Mouse (Mus musculus) heart, adult 11 months (tissue): ENCODE results near the gene Olfr95.
"Not testable (repeated sequence)": the region's sequence is repeated elsewhere in the genome, so short reads cannot be mapped to it uniquely, and the experiment has no call there.

Experiments
- DNase-seq: peaks from one replicate; pipeline ENCODE4 v3.0.0; 2022

The Olfr95 gene

DNA sequence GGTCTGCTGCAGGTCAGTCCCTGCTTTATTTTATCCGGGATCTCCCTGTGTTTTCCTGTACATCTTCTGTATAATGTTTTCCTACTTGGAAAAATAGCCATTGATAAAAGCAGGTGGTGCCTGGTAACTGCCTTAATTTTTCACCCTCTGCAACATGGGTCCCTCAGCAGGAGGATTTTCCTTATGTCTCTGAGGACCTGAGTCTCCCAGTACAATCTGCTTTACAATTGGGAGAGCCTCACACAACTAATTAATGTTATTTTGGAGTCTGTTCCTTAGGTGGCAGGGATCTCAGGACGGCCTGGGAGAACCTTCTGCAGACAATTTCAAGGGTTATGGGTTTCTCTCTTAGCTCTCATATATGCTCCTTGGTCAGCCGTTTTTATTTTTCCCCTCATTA, at the start of gene Olfr95:
Olfr95 (minus strand) TSS at position 101 of the 400 bp plus-strand sequence.
- DNase-seq = peak; percentile 45

DNA sequence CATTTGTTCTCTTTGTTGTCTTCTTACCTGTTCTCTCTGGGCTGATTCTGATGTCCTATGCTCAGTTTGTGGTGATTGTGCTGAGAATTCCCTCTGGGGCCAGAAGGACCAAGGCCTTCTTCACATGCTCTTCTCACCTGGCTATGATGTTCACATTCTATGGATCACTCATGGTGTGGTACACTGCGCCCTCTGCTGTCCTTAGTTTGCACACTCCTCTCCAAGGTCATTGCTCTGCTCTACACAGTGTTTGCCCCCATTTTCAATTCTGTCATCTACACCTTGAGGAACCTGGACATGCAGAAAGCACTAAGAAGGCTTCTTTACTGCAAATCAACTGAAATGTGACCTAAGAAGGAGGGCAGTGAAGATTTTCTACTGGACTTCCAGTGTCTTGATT, 37.6 kb upstream of the Olfr95 start:
- no peak for DNase-seq

DNA sequence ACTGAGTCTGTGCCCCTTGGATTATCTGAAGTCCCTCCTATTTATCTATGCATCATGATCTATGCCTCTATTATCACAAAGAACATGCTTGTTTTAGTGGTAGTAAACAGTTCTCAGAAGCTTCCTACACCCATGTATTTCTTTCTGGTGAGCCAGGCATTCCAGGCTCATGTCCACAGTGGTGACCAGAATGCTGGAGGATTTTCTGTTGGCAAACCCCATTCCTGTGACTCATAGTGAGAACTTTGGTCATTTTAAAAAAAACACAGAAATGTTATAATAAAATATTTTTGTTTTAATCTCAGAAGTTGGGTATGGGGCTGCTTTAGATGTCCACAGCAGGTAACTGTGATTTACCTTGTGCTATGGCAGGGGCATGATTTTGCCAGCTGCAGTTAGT, 36.5 kb upstream of the Olfr95 start:
- no peak for DNase-seq

DNA sequence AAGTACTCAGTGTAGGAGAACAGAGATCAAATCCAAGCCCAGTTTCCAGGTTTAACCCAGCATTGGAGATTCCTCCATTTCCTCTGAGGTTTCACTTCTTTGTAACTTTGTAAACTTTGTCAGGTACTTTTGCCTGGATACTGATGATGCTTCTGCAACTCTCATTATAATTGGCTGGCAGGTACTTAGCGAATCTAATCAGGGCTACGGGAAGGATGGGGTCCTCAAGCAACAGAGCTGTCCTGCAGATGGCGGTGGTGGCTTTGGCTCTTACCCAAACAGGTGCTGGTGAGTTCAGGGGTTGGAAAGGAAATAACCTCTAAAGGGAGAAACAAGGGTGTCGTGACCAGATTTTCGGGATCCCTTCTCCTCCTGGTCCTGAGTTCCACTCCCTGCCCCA, 33.8 kb upstream of the Olfr95 start:
- DNase-seq = peak; percentile 94

DNA sequence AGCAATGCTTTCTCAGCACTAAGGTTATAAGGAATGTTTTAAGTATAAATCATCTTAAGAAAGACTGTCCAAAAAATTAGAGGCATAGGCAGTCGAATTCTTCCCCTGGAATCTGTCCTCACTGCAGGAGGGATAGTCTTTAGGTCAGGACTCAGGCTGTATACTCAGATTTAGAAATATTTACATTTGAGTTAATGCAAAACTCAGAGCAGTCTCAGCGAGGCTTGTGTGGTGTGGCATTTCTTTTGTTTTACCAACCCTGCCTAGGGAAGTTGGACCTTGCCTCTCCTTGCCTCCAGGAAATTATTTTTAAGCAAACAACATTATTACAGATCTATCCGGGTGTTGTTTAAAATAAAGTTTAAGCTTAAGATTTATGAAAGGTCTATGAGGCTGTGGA, 29.3 kb upstream of the Olfr95 start:
- no peak for DNase-seq

DNA sequence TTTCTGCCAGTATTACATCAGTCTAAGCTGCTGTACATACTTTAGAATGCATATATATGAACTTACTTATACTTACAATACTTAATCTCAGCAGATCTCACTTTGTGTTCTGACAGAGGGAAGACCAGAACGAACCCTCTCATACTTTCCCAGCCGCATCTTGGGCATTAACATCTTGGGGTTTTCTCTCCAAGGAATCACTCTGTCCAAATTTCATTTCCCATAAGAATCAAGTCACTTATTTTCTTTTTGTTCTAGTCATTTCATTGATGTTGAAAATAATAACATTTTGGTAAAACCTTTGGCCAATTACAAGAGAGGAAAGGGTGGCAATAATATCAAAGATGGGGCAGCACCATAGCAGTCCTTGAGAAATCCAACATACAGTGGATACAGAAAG, 24.3 kb upstream of the Olfr95 start, which contains the start of gene Olfr97:
Olfr97 (minus strand) TSS at position 101 of the 400 bp plus-strand sequence.
- not testable (repeated sequence) for DNase-seq

DNA sequence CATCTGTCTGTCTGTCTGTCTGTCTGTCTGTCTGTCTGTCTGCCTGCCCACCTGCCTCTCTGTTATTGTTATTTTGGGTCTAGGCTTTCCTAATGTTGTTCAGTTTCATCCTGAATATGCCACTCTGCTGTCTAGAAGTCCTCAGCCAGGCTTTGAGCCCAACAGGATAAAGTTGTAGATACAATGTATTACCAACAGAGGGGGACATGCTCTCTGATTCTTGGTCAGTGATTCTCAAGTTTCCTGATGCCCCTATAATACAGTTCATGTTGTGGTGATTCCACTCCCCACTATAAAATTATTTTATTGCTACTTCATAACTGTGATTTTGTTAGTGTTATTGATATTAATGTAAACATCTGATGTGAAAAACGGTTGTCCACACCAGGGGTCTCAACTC, 9.0 kb upstream of the Olfr95 start:
- DNase-seq = no peak

DNA sequence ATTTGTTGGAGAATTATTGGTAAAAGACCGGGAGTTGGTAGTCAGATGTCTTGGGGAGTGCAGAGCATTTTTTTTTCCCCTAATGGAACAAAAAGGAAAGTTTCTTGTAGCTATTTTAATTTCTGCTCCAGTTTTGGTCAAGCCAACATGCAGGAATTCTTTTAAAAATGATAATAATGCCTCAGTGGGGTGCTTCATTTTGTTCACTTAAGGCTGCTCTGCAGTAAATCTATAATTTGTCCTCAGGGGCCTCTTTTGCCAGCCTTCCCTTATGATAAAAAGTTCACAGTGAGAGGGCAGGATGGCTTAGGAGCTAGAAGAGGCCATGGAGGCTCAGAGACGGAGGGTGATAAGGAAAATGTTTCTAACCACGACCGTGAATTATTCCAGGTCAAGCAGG, 6.9 kb upstream of the Olfr95 start, which contains the start of gene Olfr96:
Olfr96 (plus strand) TSS at position 301 of the 400 bp plus-strand sequence.
- no peak for DNase-seq

DNA sequence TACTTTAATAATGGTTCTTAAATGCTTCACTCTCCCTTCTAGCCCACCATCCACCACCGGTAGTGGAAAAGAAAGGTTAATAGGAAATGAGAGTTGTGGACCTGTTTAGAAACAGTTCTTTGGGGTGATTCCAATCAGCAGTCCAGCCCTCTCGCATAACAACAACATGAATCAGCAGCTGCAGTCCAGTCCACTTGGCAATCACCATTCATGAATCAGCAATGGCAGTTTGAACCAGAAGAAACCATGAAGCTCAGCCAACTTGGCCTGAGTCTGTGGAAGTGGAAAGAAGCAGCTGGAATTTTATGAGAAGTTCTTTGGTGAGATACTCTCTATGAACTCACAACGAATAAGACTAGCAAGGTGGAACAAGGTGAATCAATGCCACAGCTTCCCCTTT, 5.6 kb upstream of the Olfr95 start:
- DNase-seq = peak; percentile 90

DNA sequence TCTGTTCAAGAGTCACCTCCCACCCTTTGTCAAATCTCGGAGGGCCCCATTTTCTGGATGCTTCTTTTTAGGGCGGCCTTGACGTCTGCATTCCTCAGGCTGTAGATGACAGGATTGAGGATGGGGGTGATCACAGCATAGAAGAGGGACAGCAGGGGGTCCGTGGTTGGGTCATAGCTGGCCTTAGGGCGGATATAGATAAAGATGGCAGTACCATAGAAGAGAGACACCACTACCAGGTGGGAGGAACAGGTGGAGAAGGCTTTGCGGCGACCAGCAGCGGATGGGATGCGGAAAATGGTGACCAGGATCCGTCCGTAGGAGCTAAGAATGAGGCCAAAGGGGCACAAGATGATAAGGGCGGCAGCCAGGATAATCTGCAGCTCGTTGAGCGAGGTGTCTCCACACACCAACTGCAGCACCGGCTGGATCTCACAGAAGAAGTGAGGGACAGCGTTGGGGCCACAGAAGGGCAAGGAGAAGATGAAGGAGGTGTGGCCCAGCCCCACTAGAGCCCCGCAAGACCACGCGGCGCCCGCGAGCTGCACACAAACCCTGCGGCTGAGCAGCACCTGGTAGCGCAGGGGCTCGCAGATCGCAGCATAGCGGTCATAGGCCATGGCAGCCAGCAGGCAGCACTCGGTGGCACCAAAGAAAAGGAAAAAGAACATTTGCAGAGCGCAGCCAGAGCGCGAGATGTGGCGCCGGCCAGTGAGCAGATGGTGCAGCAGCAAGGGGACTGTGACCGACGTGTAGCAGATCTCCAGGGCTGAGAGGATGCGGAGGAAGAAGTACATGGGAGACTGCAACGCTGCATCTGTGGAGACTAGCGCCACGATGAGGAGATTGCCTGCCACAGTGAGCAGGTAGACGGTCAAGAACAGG, 1.8 kb downstream of the Olfr95 start:
- DNase-seq = peak; percentile 85

DNA sequence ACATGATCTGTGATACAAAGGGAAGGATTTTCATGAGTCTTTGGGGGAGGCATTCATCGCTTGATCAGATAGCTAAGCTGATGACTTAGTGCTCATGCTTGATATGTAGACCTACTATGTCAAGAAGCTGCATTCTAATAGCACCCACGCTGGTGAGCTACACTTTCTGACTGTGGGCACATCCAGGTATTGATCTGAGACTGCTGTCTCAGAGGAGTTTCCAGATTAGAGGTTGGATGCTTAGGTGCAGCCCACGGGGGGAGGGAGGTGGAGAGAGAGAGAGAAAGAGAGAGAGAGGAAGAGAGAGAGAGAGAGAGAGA, 9.0 kb downstream of the Olfr95 start:
- no peak for DNase-seq

DNA sequence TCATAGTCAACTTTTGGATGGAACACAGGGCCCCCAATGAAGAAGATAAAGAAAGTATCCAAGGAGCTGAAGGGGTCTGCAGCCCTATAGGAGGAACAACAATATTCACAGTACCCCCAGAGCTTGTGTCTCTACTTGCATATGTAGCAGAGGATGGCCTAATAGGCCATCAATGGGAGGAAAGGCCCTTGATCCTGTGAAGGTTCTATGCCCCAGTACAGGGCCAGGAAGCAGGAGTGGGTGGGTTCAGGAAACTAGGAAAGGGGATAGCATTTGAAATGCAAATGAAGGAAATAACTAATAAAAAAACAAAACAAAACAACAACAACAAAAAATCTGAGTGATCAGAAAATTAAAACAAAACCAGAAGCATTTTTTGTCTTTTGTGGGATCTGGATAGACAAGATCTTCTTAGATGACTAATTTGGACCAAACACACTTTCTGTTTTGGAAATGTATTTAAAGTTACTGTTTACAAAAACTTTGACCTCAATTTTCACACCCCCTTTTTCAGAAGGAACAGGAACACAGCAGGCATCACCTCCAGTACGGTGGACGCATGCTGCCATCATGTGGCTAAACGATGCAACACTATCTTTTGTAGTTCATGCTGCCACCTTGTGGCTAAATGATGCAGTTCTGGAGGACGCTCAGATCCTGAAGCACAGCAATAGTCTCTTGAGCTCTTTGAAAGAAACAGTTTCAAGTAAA, 9.6 kb downstream of the Olfr95 start:
- peak; percentile 89 for DNase-seq

DNA sequence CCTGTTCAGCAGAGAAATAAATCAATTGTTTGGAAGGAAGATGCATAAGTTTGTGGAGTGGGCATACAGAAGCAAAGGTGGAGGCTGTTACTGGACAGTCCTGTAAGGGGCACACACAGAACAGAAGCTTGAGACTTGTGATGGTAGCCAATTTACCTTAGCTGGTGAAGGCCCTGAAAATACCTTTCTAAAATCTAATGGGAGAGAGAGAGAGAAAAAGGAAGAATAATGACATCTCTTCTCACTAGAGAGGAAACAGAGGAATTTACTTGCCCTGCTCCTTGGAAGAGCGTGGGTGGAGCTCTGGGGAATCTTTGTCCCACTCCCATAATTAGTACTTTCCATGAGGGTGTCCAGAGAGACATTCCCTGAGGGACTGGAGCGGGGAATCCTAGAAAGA, 12.0 kb downstream of the Olfr95 start, which contains the start of gene Olfr94:
Olfr94 (minus strand) TSS at position 101 of the 400 bp plus-strand sequence.
- DNase-seq = no peak

DNA sequence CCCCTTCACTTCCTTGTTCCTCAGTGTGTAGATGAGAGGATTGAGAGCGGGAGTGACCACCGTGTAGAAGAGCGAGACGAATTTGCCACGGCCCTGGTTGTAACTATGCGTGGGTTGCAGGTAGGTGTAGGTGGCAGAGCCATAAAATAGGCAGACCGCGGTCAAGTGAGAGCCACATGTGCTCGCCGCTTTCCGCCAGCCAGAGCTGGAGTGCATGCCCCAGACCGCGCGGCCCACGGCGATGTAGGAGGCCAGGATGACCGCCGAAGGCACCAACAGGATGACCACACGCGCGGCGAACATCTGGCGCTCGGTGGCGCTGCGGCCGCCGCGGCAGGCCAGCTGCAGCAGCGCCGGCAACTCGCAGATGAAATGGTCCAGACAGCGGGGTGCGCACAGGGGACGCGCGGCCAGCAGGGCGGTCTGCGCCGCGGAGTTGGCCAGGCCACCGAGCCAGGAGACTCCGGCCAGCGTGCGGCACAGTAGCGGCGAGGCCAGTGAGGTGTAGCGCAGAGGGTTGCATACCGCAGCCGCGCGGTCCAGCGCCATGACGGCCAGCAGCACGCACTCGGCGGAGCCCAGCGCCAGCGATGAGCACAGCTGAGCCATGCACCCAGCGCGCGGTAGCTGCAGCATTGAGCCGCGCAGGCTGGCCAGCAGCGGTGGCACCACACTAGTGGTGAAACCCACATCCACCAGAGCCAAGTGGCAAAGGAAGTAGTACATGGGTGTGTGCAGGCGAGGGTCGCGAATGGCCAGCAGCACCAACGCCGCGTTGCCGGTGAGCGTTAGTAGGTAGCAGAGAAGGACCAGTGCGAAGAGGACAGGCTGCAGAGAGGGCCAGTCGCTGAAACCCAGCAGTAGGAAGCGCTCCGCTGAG, 15.8 kb downstream of the Olfr95 start:
- DNase-seq = peak; percentile 82

DNA sequence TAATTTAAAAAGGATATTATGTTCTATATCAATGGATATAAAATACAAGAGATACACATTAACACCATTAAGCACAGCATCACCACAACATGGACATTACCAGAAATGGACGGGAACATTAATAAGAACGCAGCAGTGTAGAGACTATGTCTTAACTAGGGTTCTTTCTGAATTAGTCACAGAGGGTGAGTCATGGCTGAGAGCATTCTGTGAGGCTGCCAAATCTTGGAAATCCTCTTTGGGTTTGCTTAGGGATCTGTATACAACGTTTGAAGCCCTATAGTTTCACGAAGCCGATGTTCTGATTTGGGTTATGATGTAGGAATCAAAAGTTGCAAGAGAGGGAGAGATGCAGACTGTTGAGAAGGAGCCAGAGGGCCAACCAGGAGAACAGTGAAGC, 18.1 kb downstream of the Olfr95 start:
- DNase-seq = no peak

DNA sequence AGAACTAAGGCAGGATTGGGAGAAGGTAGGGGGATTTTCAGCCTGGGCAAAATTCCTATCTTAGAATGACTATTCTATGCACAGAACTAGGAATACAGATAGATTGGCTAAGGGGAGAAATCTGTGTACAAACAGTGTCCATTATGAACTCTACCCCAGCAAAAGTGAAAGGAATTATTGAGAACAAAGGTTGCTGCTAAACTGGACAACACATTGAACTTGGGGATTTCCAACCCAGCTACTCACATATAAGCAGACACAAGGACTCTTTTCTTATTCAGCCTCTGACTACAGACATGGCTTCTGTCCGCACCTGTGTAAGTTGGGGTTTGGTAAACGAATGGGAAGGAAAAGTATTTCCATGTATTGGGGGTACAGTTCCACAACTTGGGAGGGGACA, 19.3 kb downstream of the Olfr95 start, which contains the start of gene Ubd:
Ubd (plus strand) TSS at position 237 of the 400 bp plus-strand sequence.
- no peak for DNase-seq

DNA sequence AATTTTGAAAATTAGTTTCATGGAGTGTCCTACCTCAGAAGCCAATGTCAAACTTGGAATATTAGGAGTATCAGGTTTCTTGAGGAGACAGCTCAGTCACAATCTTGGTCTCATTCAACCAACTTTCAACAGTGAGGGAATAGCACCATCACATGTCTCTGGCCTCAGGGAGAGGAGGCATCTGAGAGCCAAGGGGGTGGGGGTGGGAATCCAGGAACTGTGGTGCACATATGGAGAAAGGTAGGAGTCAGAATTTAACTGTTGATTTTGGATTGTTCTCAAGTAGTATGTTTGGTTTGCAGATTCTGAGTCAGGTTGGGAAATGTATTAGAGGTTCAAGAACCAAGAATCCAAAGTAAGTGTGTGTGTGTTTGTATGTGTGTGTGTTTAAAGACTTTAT, 19.9 kb downstream of the Olfr95 start:
- no peak for DNase-seq

DNA sequence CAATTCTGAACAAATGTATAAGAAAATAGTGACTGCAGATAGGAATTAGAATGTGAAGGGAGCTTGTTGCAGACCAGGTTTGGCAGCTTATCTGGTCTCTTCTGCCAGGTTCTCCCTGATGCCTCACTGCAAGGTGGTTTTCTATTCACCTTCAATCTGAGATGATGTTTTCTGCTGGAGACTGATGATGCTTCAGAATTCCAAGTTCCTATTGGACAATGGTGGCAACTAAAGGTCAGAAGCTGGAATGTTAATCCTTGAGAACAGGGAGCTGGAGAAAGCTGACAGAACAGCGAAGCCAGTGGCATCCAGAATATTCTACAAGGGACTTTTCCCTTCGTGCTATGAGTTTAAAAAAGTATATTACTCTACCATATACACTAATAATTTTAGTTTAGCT, 22.2 kb downstream of the Olfr95 start:
- DNase-seq = no peak

DNA sequence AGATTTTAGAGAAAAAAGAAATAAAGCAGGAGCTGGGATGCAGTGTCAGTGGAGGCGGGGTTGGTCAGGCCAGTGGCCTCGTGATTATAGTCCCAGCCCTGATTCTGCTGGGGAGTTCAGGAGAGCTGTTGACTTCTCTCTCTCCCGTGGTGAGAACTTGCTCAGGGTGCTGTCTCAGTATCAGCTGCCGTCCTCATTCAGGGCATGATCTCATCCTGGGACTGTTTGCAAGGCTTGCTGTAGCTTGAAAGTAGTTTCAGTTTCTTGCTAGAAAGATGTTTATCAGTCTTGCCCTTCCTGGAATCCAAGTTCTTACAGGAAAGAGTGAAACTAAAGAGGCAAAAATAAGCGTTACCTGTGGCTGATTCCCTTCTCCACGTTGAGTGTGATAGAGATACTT, 27.4 kb downstream of the Olfr95 start:
- no peak for DNase-seq

DNA sequence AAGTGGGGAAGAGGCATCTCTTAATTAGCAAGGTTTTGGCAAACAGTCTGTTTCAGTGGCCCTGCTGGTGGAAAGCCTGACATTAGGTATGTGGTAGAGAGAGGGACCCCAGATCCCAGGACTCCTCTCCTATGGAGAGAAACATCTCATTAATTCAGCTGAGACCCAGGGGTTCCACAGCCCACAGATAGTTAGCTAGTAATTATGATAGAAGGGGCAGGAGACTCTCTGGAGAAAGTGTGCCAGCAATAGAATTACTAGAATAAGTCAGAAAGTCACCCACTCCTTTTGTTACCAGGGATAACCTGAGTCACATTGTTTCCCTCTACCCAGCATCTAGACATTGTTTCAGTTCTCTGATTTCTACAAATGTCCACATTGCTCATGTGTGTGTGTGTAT, 51.5 kb downstream of the Olfr95 start, which contains the start of gene Olfr93:
Olfr93 (minus strand) TSS at position 101 of the 400 bp plus-strand sequence.
- DNase-seq = no peak
